Mouse (Mus musculus): Measurements from ENCODE around the gene Slmap.

DNA sequence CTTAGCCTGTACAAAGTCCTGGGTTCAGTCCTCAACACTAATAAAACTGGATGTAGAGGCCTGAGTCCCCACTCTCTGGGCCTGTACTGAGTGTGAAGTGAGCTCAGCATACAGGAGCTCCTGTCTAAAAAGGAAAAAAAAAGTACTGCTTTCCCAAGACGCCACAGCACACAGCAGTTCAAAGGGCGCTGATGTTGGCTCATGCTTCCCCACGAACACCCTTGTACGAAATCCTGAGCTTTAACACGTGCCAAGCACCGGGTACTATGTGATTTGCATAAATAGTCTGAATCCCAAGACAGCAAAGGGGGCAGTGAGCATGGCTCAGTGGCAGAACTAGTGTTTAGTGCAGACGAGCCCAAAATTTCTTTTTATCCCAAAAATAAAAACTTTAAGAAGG is 4.4 kb downstream of the Slmap start:
- no peak for TF ChIP-seq CTCF (IDR thresholded peaks at IDR 0.05; ENCODE audit: borderline replicate concordance, insufficient read depth, low read length)
- TF ChIP-seq POLR2A (IDR thresholded peaks at IDR 0.05; ENCODE audit: low read depth, low read length) = no peak

Measured in embryonic fibroblast, embryonic 13.5 days (primary cell).